Mouse (Mus musculus) thymus, postnatal 25 days (tissue): ENCODE data around the gene Vmn2r106.

Experiments
- DNase-seq: peaks from one replicate; pipeline ENCODE4 v3.0.0; 2022

The Vmn2r106 gene

GRCm38 (mm10) chr17:20285453-20285852 is at the start of gene Vmn2r106:
TSS of gene Vmn2r106 (minus strand) at chr17:20285553.
- no peak for DNase-seq

- DNase-seq: no peak
These were observed 20.4 kb upstream of the Vmn2r106 start for GRCm38 (mm10) chr17:20305790-20306189.

- no peak for DNase-seq
These were observed 1.6 kb upstream of the Vmn2r106 start for GRCm38 (mm10) chr17:20286906-20287305.

- no peak for DNase-seq
These were observed 29.8 kb downstream of the Vmn2r106 start for GRCm38 (mm10) chr17:20255522-20255921.

- no peak for DNase-seq
These were observed 50.4 kb downstream of the Vmn2r106 start, which contains the start of gene Vmn2r105 for GRCm38 (mm10) chr17:20234952-20235351. TSS of gene Vmn2r105 (minus strand) at chr17:20235052.
